Mouse (Mus musculus) ES-E14 (cell line): ENCODE measurements around the gene Hmox1. TPM values are rescaled to one million over a fixed set of nuclear protein-coding genes. Genes with fewer than 3 reads are reported as not detected.

ENCODE experiments used
- DNase-seq: peaks from one replicate; pipeline ENCODE4 v3.0.0-alpha.2; 2013; ENCODE audit warnings: low read depth, low spot score
- H3K27ac ChIP-seq: 2 replicates; pipeline ENCODE4 v1.5.1; 2012; ENCODE audit warnings: low read depth, mild to moderate bottlenecking, low read length, moderate library complexity, mixed read lengths; ENCODE audit not compliant: poor library complexity, insufficient read depth, severe bottlenecking
- H3K36me3 ChIP-seq: 2 replicates; pipeline ENCODE4 v1.6.1; 2012; ENCODE audit warnings: mild to moderate bottlenecking, low read length, moderate library complexity, mixed read lengths; ENCODE audit not compliant: control insufficient read depth, poor library complexity, insufficient read depth, severe bottlenecking
- H3K4me1 ChIP-seq, 2 experiments: fragments of 150-350 bp in 1 of 2; sonication (generic) in 1 of 2; 2 replicates each; pipeline ENCODE4 v1.6.1; 2012; ENCODE audit warnings: low read length in 2 of 2, mild to moderate bottlenecking in 1 of 2, mixed read lengths in 1 of 2; ENCODE audit not compliant: control insufficient read depth in 2 of 2, insufficient read depth in 2 of 2, poor library complexity in 1 of 2
- H3K4me3 ChIP-seq, 2 experiments: fragments of 150-350 bp in 1 of 2; sonication (generic) in 1 of 2; 2 replicates each; pipeline ENCODE4 v1.5.1; 2012; ENCODE audit warnings: low read length in 2 of 2, low read depth in 1 of 2, mild to moderate bottlenecking in 1 of 2, mixed read lengths in 1 of 2; ENCODE audit not compliant: insufficient read depth in 1 of 2, poor library complexity in 1 of 2, severe bottlenecking in 1 of 2
- H3K9ac ChIP-seq: 2 replicates; pipeline ENCODE4 v1.6.1; 2012; ENCODE audit warnings: low read depth, mild to moderate bottlenecking, low read length, mixed read lengths; ENCODE audit not compliant: poor library complexity, insufficient read depth, severe bottlenecking
- H3K9me3 ChIP-seq: fragments of 150-350 bp; sonication (generic); 2 replicates; pipeline ENCODE4 v1.6.1; 2012; ENCODE audit warnings: low read depth, mild to moderate bottlenecking, low read length; ENCODE audit not compliant: control insufficient read depth, insufficient read depth
- CHD2 ChIP-seq: IDR thresholded peaks from 2 replicates; pipeline ENCODE4 v1.6.1; 2014; ENCODE audit warnings: mild to moderate bottlenecking, low read depth, low read length, inconsistent platforms
- HCFC1 ChIP-seq: IDR thresholded peaks from 2 replicates; pipeline ENCODE4 v1.6.1; 2012; ENCODE audit warnings: low read length, inconsistent platforms, borderline replicate concordance; ENCODE audit not compliant: insufficient read depth
- MAFK ChIP-seq: IDR thresholded peaks from 2 replicates; pipeline ENCODE4 v1.6.1; 2014; ENCODE audit warnings: mild to moderate bottlenecking, low read depth, low read length, inconsistent platforms; ENCODE audit not compliant: insufficient read depth
- ZC3H11A ChIP-seq: IDR thresholded peaks from 2 replicates; pipeline ENCODE4 v1.6.1; 2012; ENCODE audit warnings: low read depth, mild to moderate bottlenecking, inconsistent platforms, low read length, borderline replicate concordance
- ZNF384 ChIP-seq: IDR thresholded peaks from 2 replicates; pipeline ENCODE4 v1.6.1; 2012; ENCODE audit warnings: low read depth, low read length, inconsistent platforms
- in situ Hi-C, 2 experiments: fragments of 600-800 bp; cut with MboI; formaldehyde crosslinking; loops; one replicate each; pipeline ENCODE4 v1.15.1; 2025; ENCODE audit warnings: low sequenced_read_pairs in 2 of 2, inconsistent platforms in 1 of 2; ENCODE audit not compliant: unreplicated experiment in 2 of 2
- total RNA-seq: library from RNA; depleted of rRNA; stranded (reverse); fragments of 300-350 nt; gene quantifications from 2 replicates; pipeline ENCODE4 v1.2.3, GENCODE M21; 2012

The Hmox1 gene
- total RNA-seq, 1 experiment = 124 TPM

DNA sequence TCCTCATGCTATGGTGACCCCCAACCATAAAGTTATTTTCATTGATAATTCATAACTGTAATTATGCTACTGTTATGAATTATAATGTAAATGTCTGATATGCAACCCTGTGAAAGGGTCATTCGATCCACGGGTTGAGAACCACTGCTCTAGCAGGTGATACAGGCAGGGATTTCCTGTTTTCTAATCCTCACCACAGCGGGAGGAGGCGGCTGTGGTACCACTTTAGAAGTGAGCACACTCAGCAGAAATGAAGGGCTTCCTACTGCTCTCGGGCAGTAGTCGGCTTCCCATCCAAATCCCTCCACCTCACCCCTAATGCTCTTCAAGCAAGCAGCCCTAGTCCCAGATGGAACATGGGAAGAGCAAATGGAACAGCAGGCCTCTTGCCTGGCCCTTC is 33.4 kb upstream of the Hmox1 start:
- H3K4me3 ChIP-seq = no peak overlapping the region
- TF ChIP-seq MAFK = no peak
- TF ChIP-seq CHD2 = no peak
- no peak for TF ChIP-seq ZC3H11A
- no peak for TF ChIP-seq HCFC1
- TF ChIP-seq ZNF384 = no peak
- in situ Hi-C loops = no loop called here
- 0 out of 4 replicates have a peak, but pooled peaks cover 0 to under 1% of the 10 kb centered on the region in 2 experiments for H3K4me1 ChIP-seq
- H3K9me3 ChIP-seq = no peaks in the 10 kb centered on the region
- H3K9ac ChIP-seq = no peak overlapping the region
- no peak for DNase-seq
- H3K36me3 ChIP-seq = peaks cover 29% of the 10 kb centered on the region; the same call in 1 of the 2 replicates
- no peak overlapping the region for H3K27ac ChIP-seq

- TF ChIP-seq HCFC1 (no peak), ZC3H11A (no peak), CHD2 (no peak), ZNF384 (no peak), MAFK (no peak)
- H3K9ac ChIP-seq = no peak overlapping the region
- H3K4me1 ChIP-seq = no peaks in the 10 kb centered on the region
- no peak overlapping the region for H3K27ac ChIP-seq
- in situ Hi-C loops = no loop called here
- peaks cover 30% of the 10 kb centered on the region; the same call in 1 of the 2 replicates for H3K36me3 ChIP-seq
- H3K9me3 ChIP-seq = no peaks in the 10 kb centered on the region
- H3K4me3 ChIP-seq = no peak overlapping the region
- no peak for DNase-seq
These were observed 32.6 kb upstream of the Hmox1 start for GRCm38 (mm10) chr8:75060815-75061214.

GRCm38 (mm10) chr8:75063290-75063689 is 30.1 kb upstream of the Hmox1 start:
- Histone ChIP-seq H3K27ac (no peak overlapping the region), H3K36me3 (peaks cover 30% of the 10 kb centered on the region; the same call in 1 of the 2 replicates), H3K4me1 (no peaks in the 10 kb centered on the region), H3K4me3 (no peak overlapping the region), H3K9me3 (no peaks in the 10 kb centered on the region), H3K9ac (no peak overlapping the region)
- in situ Hi-C loops = no loop called here
- TF ChIP-seq HCFC1 (no peak), ZNF384 (no peak), MAFK (no peak), ZC3H11A (no peak), CHD2 (no peak)
- no peak for DNase-seq

GRCm38 (mm10) chr8:75064790-75065189 is 28.6 kb upstream of the Hmox1 start:
- Histone ChIP-seq H3K4me1 (no peaks in the 10 kb centered on the region), H3K36me3 (peaks cover 21% of the 10 kb centered on the region; the same call in 1 of the 2 replicates), H3K27ac (no peak overlapping the region), H3K9ac (no peak overlapping the region), H3K4me3 (no peak overlapping the region), H3K9me3 (no peaks in the 10 kb centered on the region)
- TF ChIP-seq MAFK (no peak), CHD2 (no peak), ZNF384 (no peak), HCFC1 (no peak), ZC3H11A (no peak)
- no peak for DNase-seq
- in situ Hi-C loops = no loop called here
